Mouse (Mus musculus) monocyte, adult 5-6 weeks (primary cell): Measurements from ENCODE around the gene Spag6. TPM values are rescaled to one million over a fixed set of nuclear protein-coding genes. Genes with fewer than 3 reads are reported as not detected.

Experiments
- ATAC-seq: fragments of 153-309, 156-312 bp; replicated peaks from 2 replicates; pipeline ENCODE4 v1.8.0; 2017; ENCODE audit warnings: mild to moderate bottlenecking; ENCODE audit not compliant: low TSS enrichment, insufficient number of reproducible peaks, severe bottlenecking, poor library complexity, low FRiP score
- total RNA-seq: library from RNA; stranded (forward); fragments of 200-1000, 200-491, 200-594 nt; gene quantifications from 3 replicates; pipeline ENCODE4 v1.2.3, GENCODE M21; 2017

Spag6 gene
- total RNA-seq, 1 experiment from 2014 or later = not detected

- ATAC-seq = no peak
Measured at GRCm38 (mm10) chr2:18781296-18781695, 87.5 kb downstream of the Spag6 start.

DNA sequence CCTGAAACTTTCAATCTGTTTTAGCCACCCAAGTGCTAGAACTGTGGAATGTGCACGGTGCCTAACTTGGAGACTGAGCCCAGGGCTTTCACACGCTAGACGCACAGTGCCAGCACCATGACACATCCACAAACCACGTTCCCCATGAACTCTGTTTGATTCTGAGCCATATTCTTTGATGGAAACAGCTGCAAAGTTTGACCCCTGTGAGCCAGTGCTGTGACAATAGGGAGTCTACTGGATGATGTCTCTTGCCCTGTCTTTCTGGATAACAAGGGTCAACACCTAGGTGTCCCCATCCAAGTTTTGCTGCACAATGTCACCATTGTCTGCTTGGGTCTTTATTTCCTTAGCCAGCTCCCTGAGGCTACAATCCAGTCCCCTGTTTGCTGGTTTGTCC is 100.4 kb downstream of the Spag6 start:
- ATAC-seq = no peak

GRCm38 (mm10) chr2:18797776-18798175 is 103.9 kb downstream of the Spag6 start:
- no peak for ATAC-seq

DNA sequence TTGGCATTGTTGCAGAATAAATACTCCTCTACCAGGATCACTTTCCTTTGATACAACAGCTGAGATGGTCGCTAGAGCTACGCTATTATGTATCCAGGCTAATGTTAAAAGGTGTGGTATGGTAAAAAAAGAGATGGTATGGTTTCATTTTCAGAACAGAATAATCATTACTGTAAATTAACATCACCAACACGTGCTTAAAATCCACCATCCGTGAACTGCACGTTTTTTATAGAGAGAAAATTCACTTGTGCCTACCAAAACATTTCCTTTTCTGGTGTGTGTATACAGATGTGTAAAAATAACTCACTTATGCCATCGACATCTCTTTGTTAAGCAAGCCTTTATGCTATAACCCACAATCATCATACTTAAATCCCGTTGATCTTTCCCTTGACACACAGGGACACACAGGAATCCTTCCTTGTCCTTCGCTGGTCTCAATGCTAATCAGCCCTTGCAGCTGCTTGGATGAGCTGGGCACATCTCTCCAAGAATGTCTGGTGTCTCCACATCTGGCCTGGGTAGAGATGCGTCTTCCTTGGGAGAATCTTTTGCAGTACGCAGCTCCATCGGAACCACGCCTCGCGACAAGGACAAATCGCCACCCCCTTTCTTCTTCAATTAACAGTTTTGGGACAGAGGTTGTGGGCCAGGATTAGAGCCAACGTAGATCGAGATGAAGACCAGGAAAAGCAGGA is 105.6 kb downstream of the Spag6 start:
- no peak for ATAC-seq

Other genes starting within 250 kb of the Spag6 start
- gene Commd3, start 21.6 kb upstream of the Spag6 start, total RNA-seq = 140 to 146 TPM (median 144 TPM) in 3 replicates
- 34.3 to 41.0 TPM (median 36.4 TPM) in 3 replicates for gene Bmi1, start 17.0 kb upstream of the Spag6 start, total RNA-seq